Mouse (Mus musculus) retina, adult 2 months (tissue): ENCODE data around the gene Abca1.
A peak's percentile ranks its signal among the peaks of the same experiment; 100 is the strongest.

Experiments used
- DNase-seq: peaks from one replicate; pipeline ENCODE4 v3.0.0-alpha.2; 2012; ENCODE audit warnings: low read depth, low spot score

The Abca1 gene

GRCm38 (mm10) chr4:53159767-53160166 lies at the start of gene Abca1:
Gene Abca1 (minus strand): TSS chr4:53159895.
- DNase-seq: peak; percentile 58

GRCm38 (mm10) chr4:53204482-53204881 lies 44.8 kb upstream of the Abca1 start:
- no peak for DNase-seq

GRCm38 (mm10) chr4:53203595-53204400 lies 44.1 kb upstream of the Abca1 start:
- DNase-seq: no peak

DNA sequence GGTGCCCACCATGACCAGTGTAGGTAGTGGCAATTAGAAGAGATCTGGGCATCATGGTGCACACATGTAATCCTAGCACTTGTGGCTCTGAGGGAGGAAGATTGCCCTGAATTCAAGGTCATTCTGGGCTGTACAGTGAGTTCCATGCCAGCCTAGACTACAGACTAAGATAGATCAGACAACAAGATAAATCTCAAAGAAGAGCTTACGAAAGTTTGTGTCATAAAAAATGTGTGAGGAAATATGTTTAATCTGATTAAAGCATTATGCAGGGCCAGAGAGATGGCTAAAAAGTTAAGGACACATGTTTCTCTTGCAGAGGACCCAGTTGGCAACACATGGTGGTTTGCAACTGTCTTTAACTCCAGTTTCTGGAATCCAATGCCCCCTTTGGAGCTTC lies 40.6 kb upstream of the Abca1 start:
- no peak for DNase-seq

GRCm38 (mm10) chr4:53197842-53198241 lies 38.1 kb upstream of the Abca1 start:
- DNase-seq: no peak

- peak; percentile 80 for DNase-seq
Measured at GRCm38 (mm10) chr4:53196058-53196771, 36.5 kb upstream of the Abca1 start.

- DNase-seq: no peak
Measured at GRCm38 (mm10) chr4:53187071-53187470, 27.4 kb upstream of the Abca1 start.

DNA sequence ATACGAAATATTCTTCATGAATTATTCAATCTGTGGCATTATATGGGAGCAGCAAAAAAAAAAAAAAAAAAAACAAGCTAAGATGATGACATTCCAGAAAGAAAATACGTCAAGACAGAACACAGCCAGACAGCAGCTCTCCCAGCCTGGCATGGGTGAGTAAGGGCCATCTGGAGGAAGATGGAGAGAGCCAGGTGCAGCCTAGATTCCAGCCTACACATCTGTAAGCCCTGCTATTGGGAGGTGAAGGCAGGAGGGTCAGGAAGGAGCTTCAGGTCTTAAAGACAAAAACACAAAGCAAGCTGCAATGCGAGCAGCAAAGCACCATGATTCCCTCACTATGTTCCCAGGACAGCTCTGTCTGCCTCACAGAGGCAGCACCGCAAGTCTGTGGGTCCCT lies 26.9 kb upstream of the Abca1 start:
- DNase-seq: no peak

GRCm38 (mm10) chr4:53186141-53186540 lies 26.4 kb upstream of the Abca1 start:
- no peak for DNase-seq

GRCm38 (mm10) chr4:53181479-53181878 lies 21.8 kb upstream of the Abca1 start:
- DNase-seq: no peak

DNA sequence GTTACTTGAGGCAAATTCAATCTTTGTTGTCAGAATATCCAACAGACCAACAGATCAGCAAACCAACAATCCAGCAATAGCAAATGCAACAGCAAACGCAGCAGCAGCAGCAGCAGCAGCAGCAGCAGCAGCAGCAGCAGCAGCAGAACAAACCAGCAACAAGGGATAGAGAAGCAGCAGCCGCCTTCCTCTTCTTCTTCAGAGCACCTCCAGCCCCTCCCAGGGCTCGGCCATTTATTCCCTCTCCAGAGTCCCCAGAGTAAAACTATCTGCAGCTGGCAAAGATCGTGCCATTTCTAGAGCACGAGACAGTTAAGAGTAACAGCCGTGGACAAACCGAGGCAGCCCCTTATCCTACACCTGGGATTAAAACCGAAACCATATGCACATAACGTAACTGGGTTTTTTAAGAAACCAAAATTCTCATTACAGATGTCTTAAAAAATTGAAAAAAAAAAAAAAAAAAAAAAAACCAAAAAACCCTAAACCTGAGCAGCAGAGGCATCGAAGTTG lies 19.7 kb upstream of the Abca1 start:
- no peak for DNase-seq

DNA sequence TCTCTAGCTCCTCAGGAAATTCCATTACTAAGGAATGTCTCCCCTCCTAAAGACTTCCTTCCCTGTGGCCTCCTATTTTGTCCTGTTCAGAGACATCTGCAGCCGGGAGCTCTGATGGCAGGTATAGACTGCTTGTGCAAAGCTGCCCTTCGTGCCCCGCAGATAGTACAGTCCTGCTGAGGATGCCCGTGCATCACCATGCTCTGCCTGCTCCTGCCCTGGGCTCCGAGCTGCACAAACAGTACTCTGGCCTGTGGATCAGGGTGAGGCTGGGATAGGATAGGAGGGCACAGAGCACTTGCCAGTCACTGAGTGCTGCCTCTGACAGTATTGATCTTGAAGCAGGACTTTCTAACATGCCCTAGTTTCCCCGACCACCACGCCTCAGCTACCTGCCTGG lies 18.8 kb upstream of the Abca1 start:
- no peak for DNase-seq

- no peak for DNase-seq
Measured at GRCm38 (mm10) chr4:53177696-53178095, 18.0 kb upstream of the Abca1 start.

GRCm38 (mm10) chr4:53174906-53175305 lies 15.2 kb upstream of the Abca1 start:
- no peak for DNase-seq

DNA sequence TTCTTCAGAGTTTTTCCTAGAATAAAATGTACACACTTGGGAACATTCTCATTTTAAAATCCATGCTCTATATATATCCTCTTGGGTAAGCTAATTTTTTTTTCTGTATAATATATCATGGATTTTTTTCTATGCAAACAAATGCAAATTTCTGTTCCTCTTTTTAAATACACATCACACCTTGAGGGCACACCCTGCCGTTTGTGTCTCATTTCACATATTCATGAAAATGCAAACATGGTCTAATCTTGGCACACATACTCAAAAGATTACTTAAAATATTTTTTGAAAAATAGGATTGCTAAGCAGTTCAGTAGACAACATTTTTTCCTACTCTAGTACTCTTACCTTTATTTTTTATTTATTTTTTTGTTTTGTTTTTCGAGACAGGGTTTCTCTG lies 10.7 kb upstream of the Abca1 start:
- DNase-seq: no peak

DNA sequence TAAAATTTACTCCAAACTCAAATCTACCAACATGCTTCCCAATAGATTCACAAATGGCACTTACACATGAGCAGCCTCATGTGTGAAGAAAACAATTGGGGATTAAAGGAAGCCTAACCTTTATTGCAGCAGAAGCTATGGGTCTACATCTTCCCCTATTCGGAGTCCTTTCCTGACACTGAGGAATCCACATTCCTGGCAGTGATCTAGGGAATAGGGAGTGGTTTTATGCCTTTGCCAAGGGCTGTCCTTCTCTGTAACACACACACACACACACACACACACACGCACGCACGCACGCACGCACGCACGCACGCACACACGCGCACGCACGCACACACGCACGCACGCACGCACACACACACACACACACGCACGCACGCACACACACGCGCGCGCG lies 5.5 kb upstream of the Abca1 start:
- no peak for DNase-seq

GRCm38 (mm10) chr4:53159176-53159575 lies 519 bp downstream of the Abca1 start:
- no peak for DNase-seq

DNA sequence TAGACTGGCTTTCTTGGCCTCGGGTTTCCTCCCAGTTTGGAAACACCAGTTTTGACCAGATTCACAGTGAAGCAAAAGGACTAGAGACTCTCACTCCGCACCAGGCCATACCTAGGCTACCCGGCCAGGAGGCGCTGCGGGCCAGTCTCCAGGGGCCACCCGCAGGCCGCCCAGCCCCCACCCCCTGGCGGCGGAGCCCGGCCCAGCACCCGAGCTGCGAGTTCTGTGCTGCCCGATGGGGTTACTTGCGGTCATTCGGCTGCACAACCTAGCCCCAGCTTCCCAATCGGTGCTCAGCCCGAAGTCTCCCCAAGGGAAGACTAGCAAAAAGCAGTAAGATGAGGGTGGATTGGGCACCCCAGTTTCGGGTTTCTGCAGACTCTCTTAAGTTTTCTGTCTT lies 1.1 kb downstream of the Abca1 start:
- peak; percentile 33 for DNase-seq

DNA sequence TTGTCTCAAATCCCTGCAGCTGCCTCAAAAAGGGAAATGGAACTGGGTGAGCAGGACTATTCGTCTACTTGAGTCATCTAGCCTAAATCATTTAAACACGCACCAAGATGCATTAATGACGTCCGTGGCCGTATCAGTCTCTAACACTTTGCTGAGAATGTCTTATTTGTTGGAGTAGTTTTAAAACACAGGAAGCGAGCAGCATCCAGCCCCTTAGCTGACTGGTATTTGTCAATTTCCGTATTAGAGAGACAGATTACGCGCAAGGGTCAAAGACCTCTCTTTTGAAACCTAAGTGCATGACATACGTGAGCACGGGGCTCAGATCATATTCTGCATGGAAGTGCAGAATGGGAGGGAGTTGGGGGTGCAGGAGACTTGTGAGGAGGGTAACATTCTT lies 4.2 kb downstream of the Abca1 start:
- DNase-seq: no peak

DNA sequence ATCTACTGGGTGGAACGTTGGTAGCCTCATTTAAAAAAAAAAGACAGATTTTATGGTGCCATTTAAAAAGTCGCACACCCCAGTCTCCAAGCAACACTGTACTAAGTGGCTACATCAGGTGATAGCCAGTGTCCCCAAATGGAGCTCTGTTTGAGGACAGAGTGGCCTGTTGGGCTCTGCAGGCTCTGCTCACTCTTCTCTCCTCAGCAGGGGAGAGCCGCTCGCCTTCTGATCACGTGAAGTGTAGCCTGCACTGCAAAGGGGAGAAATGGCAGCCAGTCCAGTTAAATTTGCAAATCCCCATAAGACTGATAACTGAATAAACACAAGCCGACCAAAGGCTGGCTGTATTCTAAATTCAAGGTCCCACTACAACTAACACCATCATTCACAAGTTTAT lies 6.0 kb downstream of the Abca1 start:
- DNase-seq: no peak

DNA sequence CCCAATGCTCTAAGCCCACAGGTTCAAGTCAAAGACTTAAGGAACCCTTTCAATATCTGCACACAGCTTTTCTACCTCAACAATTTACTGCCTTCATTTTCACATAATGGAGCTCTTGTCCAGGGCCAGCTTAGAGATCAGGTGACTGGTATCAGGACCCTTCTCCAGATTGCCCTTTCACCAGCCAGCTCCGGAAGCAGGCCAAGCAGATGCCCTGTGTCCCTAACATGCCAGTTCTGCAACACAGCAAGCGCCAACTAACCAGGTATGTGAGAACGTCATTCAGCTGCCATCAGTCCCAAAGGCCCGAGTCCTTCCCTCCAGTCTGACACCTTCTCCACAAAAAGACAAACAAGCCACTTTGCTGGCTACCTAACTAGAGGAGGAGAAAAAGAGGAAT lies 6.6 kb downstream of the Abca1 start:
- DNase-seq: no peak

- DNase-seq: no peak
Measured at GRCm38 (mm10) chr4:53152655-53153054, 7.0 kb downstream of the Abca1 start.

GRCm38 (mm10) chr4:53150516-53150915 lies 9.2 kb downstream of the Abca1 start:
- no peak for DNase-seq
